Mouse (Mus musculus): ENCODE data around the gene Frmd6. TPM values are rescaled to one million over a fixed set of nuclear protein-coding genes. Genes with fewer than 3 reads are reported as not detected.

Gene Frmd6
- total RNA-seq, 2 experiments from 2014 or later, result 15.4 to 16.8 TPM

Other genes starting within 250 kb of the Frmd6 start
- 100 to 1,000 TPM; 174 to 178 TPM for gene Actr10, start 112.3 kb downstream of the Frmd6 start, total RNA-seq (2021)
- gene Psma3, start 149.1 kb downstream of the Frmd6 start, total RNA-seq (2021), result 100 to 1,000 TPM; 207 to 215 TPM
- gene Arid4a, start 190.5 kb downstream of the Frmd6 start, total RNA-seq (2021), result 10 to 100 TPM; 36.8 to 41.7 TPM

Data from layer of hippocampus, postnatal 25 days (tissue).